Mouse (Mus musculus) midbrain, embryonic 14.5 days (tissue): ENCODE results near the gene Clic5. TPM values are rescaled to one million over a fixed set of nuclear protein-coding genes. Genes with fewer than 3 reads are reported as not detected.

ENCODE experiments used
- ATAC-seq: fragments of 200-750 bp; cut with Nextera tagmentation; 2 replicates; pipeline ENCODE4 v1.8.0; 2017; ENCODE audit warnings: moderate number of reproducible peaks, moderate library complexity; ENCODE audit not compliant: low FRiP score, low TSS enrichment
- DNase-seq: peaks from one replicate; pipeline ENCODE4 v3.0.0-alpha.2; 2015
- H3K27ac ChIP-seq: fragments of 300-500 bp; sonication (generic); replicated peaks from 2 replicates; pipeline ENCODE4 v1.5.1; 2014; ENCODE audit warnings: mild to moderate bottlenecking, low read depth, low read length, moderate library complexity
- H3K27me3 ChIP-seq: fragments of 300-500 bp; sonication (generic); 2 replicates; pipeline ENCODE4 v1.6.1; 2014; ENCODE audit warnings: low read length, control low read depth, mixed read lengths; ENCODE audit not compliant: control insufficient read depth, insufficient read depth
- H3K36me3 ChIP-seq: fragments of 300-500 bp; sonication (generic); 2 replicates; pipeline ENCODE4 v1.6.1; 2014; ENCODE audit warnings: low read length, control low read depth; ENCODE audit not compliant: control insufficient read depth, insufficient read depth
- H3K4me1 ChIP-seq: fragments of 300-500 bp; sonication (generic); 2 replicates; pipeline ENCODE4 v1.6.1; 2014; ENCODE audit warnings: mild to moderate bottlenecking, antibody characterized with exemption, low read length, control low read depth; ENCODE audit not compliant: control insufficient read depth, insufficient read depth
- H3K4me2 ChIP-seq: fragments of 300-500 bp; sonication (generic); 2 replicates; pipeline ENCODE4 v1.6.1; 2014; ENCODE audit warnings: mild to moderate bottlenecking, low read length, moderate library complexity
- H3K4me3 ChIP-seq: fragments of 300-500 bp; sonication (generic); replicated peaks from 2 replicates; pipeline ENCODE4 v1.5.1; 2014; ENCODE audit warnings: low read depth, low read length
- H3K9ac ChIP-seq: fragments of 300-500 bp; sonication (generic); replicated peaks from 2 replicates; pipeline ENCODE4 v1.6.1; 2014; ENCODE audit warnings: mild to moderate bottlenecking, low read length, moderate library complexity
- H3K9me3 ChIP-seq: fragments of 300-500 bp; sonication (generic); 2 replicates; pipeline ENCODE4 v1.6.1; 2016; ENCODE audit warnings: low read length, control low read depth, mixed read lengths; ENCODE audit not compliant: control insufficient read depth
- WGBS: fragments of 180-500 bp; shearing (Covaris S2); extraction: QIAGEN DNeasy Blood & Tissue Kit; methylation state at CpG from one replicate; pipeline ENCODE4 v1.1.7; 2014; 5-methylcytosine and 5-hydroxymethylcytosine counted together
- polyA plus RNA-seq: library from polyadenylated mRNA; unstranded; fragments of >200 nt; fragmentation: Nextera tagmentation; extraction: Ambion mirVana; gene quantifications from 2 replicates; pipeline ENCODE4 v1.2.1, GENCODE M21; 2014

Gene Clic5
- polyA plus RNA-seq, 1 experiment from 2014 or later: 0.71 TPM

DNA sequence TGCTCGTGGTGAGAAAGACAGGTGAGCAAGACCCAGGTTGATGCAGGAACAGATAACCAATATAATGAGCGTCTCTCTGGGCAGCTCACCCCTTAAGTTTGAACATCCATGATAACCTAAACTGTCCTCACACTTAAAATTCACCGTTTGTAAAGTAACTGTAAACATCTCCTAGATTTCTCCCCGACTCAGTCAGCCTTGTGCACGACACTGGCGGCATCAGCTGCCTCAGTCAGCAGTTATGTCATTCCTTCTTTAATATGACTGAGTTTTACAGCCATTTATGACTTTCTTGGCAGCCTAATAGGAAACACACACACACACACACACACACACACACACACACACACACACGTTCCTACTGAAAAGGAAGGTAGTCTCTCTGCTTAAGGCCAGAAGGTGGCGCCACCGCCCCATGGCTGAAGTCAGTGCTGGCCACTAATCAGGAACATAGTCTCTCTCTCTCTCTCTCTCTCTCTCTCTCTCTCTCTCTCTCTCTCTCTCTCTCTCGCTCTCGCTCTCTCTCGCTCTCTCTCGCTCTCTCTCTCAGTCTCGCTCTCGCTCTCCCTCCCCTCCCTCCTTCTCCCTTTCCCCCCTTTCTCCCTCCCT lies 73.3 kb downstream of the Clic5 start:
- H3K4me3 ChIP-seq: no peak overlapping the region
- no peaks in the 10 kb centered on the region for H3K9me3 ChIP-seq
- no peak overlapping the region for H3K9ac ChIP-seq
- no peaks in the 10 kb centered on the region for H3K36me3 ChIP-seq
- WGBS: 38% methylated on average over 9 of the region's 15 CpGs
- ATAC-seq: peak; percentile 70; the same call in 1 of the 2 replicates
- peak; percentile 91 for DNase-seq
- H3K27ac ChIP-seq: no peak overlapping the region
- no peaks in the 10 kb centered on the region for H3K27me3 ChIP-seq
- H3K4me1 ChIP-seq: no peaks in the 10 kb centered on the region
- no peak overlapping the region for H3K4me2 ChIP-seq

DNA sequence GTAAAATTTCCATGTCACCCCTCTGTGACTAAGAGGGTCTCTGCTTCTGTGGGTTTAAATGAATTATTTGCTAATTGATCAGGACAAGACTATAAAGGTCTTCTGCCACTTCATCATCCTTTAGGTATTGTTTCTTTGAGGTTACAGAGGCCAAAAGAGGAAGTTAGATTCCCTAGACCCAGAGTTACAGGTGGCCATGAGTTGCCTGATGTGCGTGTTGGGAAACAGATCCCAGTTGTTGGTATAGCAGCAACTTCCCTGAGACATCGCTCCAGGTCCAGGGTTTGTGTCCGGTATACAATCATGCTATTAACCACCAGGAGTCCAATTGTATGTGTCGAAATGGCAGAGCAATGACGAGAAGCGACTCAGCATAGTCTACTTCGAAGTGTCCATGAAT lies 81.7 kb downstream of the Clic5 start:
- Histone ChIP-seq H3K9ac (no peak overlapping the region), H3K4me1 (no peaks in the 10 kb centered on the region), H3K4me3 (no peak overlapping the region), H3K27ac (no peak overlapping the region), H3K9me3 (no peaks in the 10 kb centered on the region), H3K36me3 (no peaks in the 10 kb centered on the region), H3K4me2 (no peak overlapping the region), H3K27me3 (no peaks in the 10 kb centered on the region)
- DNase-seq (no peak), ATAC-seq (no peak)
- WGBS: 94% methylated on average over 7 of the region's 7 CpGs

DNA sequence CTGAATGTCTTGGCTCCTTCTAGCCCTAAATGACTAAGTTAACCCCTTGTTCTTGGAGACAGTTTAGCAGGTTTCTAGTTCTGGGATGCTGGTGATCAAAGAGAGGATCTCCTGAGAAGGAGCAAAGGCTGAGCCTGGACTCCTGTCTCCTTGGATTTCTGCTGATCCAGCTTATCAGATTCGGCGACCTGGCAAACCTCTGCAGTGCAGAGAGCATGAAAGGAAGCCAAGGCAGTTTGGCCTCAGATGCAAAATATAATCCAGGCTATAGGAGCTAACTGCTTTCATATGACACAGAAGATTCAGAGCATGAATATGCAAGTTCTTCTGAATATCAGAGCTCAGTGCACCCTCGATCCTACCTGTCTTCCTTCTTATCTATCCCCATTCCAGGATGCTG lies 83.0 kb downstream of the Clic5 start:
- Histone ChIP-seq H3K27ac (no peak overlapping the region), H3K4me3 (no peak overlapping the region), H3K9me3 (no peaks in the 10 kb centered on the region), H3K36me3 (no peaks in the 10 kb centered on the region), H3K27me3 (no peaks in the 10 kb centered on the region), H3K4me2 (no peak overlapping the region), H3K4me1 (no peaks in the 10 kb centered on the region), H3K9ac (no peak overlapping the region)
- ATAC-seq (no peak), DNase-seq (no peak)
- 84% methylated on average over 3 of the region's 3 CpGs for WGBS

DNA sequence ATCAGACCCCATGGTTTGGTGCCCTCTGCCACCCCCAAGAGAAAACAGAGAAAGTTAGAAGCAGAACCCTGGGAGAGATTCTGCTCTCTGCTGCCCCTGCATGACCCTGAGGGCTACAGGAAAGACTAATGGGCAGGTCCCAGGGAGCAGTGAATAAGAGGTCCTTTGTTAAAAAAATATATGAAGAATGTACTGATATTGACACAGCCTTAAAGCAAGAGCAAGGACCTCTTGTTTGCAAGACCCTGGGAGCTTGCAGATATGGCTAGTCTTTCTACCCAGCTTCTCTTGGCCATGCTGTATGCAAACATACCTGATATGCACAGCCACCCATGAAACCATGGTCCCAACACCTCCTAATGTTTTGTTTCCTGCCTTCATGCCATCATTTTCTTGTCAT lies 86.4 kb downstream of the Clic5 start:
- Histone ChIP-seq H3K9ac (no peak overlapping the region), H3K36me3 (no peaks in the 10 kb centered on the region), H3K27me3 (no peaks in the 10 kb centered on the region), H3K4me3 (no peak overlapping the region), H3K4me1 (no peaks in the 10 kb centered on the region), H3K4me2 (no peak overlapping the region), H3K9me3 (no peaks in the 10 kb centered on the region), H3K27ac (no peak overlapping the region)
- no peak for DNase-seq
- ATAC-seq: no peak

DNA sequence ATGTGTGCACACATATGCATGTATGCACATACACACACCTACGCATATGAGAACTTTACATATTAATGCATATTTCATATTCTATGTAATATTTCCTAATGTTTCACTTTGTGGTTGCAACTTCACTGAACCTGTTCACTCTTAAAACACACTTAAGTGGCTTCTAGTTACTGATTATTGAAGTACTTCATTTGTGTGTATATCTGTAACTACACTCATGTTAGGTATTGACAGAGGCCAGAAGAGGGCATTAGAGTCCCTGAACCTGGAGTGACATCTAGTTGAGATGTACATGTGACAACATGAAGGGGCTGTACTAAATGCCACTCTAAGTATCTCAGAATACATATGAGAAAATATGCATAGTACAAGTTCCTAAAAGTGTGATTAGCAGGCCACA lies 99.9 kb downstream of the Clic5 start:
- Histone ChIP-seq H3K9me3 (no peaks in the 10 kb centered on the region), H3K4me3 (no peak overlapping the region), H3K4me1 (no peaks in the 10 kb centered on the region), H3K36me3 (no peaks in the 10 kb centered on the region), H3K27ac (no peak overlapping the region), H3K27me3 (no peaks in the 10 kb centered on the region), H3K9ac (no peak overlapping the region), H3K4me2 (no peak overlapping the region)
- DNase-seq (no peak), ATAC-seq (no peak)
- WGBS: 93% methylated on average over 1 of the region's 1 CpGs

DNA sequence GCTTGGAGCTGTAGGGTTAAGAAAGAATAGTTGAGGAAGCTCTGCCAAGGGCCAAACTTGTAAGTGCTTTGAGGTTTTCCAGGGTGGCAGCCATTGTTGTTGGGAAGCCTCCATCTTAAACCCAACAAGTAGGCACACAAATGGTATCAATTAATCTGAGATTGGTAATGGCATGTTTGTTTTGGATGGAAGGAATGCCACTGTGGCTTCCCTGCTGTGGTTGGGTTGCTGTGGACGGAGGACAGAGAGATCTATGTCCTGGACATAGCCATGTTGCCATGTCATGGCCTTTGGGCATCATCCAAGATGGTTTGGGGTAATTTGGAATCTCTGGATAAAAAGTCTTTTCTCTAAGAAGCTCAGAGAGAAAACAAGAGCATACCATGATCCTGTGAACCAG lies 108.8 kb downstream of the Clic5 start:
- ATAC-seq (no peak), DNase-seq (no peak)
- no peak overlapping the region for H3K4me3 ChIP-seq
- no peaks in the 10 kb centered on the region for H3K36me3 ChIP-seq
- no peaks in the 10 kb centered on the region for H3K9me3 ChIP-seq
- 81% methylated on average over 1 of the region's 1 CpGs for WGBS
- H3K4me2 ChIP-seq: no peak overlapping the region
- H3K4me1 ChIP-seq: peaks cover 6% of the 10 kb centered on the region; the same call in 1 of the 2 replicates
- no peak overlapping the region for H3K9ac ChIP-seq
- H3K27ac ChIP-seq: no peak overlapping the region
- no peaks in the 10 kb centered on the region for H3K27me3 ChIP-seq

DNA sequence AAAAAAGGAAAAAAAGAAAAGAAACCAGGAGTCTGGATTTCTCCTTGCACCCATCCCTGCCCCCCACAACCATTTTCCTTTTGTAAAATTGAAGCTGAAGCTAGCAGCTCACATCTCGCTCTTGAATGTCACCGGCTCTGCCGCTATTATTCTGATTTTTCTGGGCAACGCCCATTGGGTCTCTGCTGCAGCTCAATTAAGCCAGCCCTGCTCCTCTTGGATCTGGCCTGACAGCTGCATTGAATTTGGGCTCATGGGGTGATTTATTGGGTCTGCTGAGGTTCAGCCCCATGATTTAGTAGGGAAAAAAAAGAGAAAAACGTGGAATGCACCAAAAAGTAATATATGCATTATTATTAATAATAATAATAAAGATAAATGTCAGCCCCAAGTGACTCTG lies 111.9 kb downstream of the Clic5 start:
- DNase-seq (peak; percentile 14), ATAC-seq (no peak)
- Histone ChIP-seq H3K27ac (no peak overlapping the region), H3K4me2 (no peak overlapping the region), H3K9me3 (no peaks in the 10 kb centered on the region), H3K9ac (no peak overlapping the region; the same call in 1 of the 2 replicates), H3K36me3 (no peaks in the 10 kb centered on the region), H3K4me3 (no peak overlapping the region), H3K4me1 (peaks cover 6% of the 10 kb centered on the region; the same call in 1 of the 2 replicates), H3K27me3 (no peaks in the 10 kb centered on the region)
- 23% methylated on average over 5 of the region's 5 CpGs for WGBS

DNA sequence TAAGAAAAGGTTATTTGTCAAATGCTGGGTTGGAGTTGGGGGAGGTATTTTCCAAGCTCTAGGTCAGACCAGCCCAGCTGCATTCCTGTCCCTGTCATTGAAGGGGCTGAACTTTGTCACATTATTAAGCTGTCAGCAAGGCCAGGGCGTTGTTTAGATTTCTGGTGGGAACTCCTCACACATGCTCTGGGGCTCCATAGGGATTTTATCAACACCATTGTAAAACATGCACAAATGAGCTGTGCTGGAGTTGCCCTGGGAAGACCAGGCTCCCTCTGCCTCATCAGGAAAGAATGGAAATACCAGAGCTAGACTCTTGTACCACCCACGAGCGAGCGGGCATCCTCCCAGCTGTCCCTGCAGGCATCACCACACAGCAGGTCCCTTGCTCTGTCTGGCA lies 112.3 kb downstream of the Clic5 start:
- Histone ChIP-seq H3K27ac (no peak overlapping the region), H3K4me2 (no peak overlapping the region), H3K9me3 (no peaks in the 10 kb centered on the region), H3K27me3 (no peaks in the 10 kb centered on the region), H3K4me3 (no peak overlapping the region), H3K36me3 (no peaks in the 10 kb centered on the region), H3K9ac (no peak overlapping the region), H3K4me1 (peaks cover 6% of the 10 kb centered on the region; the same call in 1 of the 2 replicates)
- ATAC-seq (no peak), DNase-seq (peak; percentile 10)
- WGBS: 49% methylated on average over 4 of the region's 4 CpGs

DNA sequence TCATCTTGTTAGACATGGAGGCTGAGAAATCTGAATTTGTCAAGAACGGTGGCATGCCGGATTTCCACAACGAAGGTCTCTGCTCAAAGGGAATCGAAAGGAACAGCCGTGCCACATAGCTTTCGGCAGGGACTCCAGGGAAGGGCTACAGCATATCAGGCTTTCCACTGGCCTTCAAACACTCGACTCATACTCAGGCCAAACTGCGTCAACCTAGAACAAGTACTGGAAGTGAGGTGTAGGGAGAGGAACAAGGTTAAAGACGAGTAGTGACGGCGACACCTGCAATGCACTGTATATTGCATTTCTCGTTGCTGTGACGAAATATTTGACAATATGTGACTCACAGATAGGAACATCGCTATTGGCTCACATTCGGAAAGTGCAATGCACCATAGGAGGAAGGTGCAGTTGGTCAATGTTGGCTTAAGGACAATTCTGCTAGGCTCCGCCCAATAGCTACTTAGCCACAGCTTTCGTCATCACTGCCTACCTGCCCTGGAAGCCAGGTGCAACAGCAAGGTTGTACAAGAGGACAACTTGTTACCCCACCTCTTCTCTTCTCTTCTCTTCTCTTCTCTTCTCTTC lies 112.9 kb downstream of the Clic5 start:
- H3K4me1 ChIP-seq: peaks cover 6% of the 10 kb centered on the region; the same call in 1 of the 2 replicates
- no peak overlapping the region for H3K9ac ChIP-seq
- whole genome bisulfite sequencing: 88% methylated on average over 17 of the region's 17 CpGs
- H3K9me3 ChIP-seq: no peaks in the 10 kb centered on the region
- H3K4me3 ChIP-seq: no peak overlapping the region
- H3K27ac ChIP-seq: no peak overlapping the region
- H3K4me2 ChIP-seq: no peak overlapping the region
- DNase-seq (no peak), ATAC-seq (no peak)
- no peaks in the 10 kb centered on the region for H3K27me3 ChIP-seq
- H3K36me3 ChIP-seq: no peaks in the 10 kb centered on the region
